Mouse (Mus musculus): ENCODE measurements around the gene Kdm1b.

Gene Kdm1b

DNA sequence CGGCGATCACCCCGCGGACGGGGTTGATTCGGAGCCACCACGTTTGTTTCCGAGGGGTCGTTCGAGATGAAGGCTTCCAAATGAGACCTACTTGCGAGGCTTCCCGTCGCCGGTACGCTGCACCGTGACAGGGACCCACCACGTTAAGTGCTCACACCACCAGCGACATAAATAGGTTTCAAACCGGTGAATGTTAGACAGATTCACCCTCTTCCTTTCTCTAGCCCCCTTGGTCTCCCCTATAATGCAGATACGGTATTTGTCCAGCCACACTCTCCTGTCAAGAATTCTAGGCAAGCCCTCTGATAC lies 63.2 kb downstream of the Kdm1b start:
- no peak for DNase-seq (ENCODE audit: low read depth in 1 of 2, low spot score in 2 of 2)

DNA sequence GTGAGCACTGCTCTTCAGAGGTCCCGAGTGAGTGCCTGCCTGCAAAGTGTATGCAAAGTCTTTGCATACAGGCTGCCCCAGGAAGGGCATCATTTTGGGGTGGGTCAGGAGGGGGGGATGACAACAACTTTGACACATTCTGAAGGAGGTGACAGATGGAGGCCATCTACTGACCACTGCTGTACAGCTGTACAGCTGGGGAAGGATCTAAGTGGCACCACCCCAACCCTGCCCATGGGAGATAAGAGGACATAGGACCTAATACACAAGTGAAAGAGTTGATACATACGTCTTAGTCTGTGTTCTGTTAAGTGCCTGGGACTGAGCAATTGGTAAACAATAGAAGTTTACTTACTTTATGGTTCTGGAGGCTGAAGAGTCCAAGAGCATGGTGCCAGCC lies 65.9 kb downstream of the Kdm1b start:
- no peak for DNase-seq (ENCODE audit: low read depth in 1 of 2, low spot score in 2 of 2)

DNA sequence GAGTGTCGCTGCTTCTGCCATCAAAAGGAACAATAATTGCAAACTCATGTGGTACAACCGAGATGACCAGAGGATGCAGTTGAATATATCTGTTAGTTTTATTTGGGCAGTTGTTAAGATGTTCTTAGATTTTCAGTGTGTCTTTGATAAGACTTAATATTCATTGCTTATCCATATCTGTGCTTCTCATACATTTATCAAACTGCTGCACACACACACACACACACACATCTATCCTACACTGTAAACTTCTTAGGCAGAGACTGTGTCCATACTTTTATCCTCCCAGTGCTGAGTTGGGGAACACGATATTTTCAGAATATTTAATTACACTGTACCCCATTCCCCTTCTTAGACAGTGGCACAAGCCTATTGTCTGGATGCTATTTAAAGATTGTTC lies 67.9 kb downstream of the Kdm1b start:
- DNase-seq (ENCODE audit: low read depth in 1 of 2, low spot score in 2 of 2): no peak

DNA sequence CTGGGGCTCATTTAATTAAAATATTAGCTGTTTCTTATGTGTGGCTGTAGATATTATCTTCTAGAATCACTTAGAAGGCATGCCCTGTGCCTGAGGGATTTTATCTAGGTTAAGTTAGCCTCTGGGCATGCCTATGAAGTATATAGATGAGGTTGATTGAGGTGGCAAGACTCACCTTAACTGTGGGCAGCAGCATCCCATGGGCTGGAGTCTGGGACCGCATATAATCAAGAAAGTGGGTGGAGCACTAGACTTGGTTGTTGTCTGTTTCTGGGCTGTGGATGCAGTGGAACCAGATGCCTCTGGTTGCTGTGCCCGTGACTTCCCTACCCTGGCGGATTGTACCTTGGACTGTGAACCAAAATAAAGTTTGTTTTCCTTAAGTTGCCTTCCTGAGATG lies 68.8 kb downstream of the Kdm1b start:
- DNase-seq (ENCODE audit: low read depth in 1 of 2, low spot score in 2 of 2): no peak

DNA sequence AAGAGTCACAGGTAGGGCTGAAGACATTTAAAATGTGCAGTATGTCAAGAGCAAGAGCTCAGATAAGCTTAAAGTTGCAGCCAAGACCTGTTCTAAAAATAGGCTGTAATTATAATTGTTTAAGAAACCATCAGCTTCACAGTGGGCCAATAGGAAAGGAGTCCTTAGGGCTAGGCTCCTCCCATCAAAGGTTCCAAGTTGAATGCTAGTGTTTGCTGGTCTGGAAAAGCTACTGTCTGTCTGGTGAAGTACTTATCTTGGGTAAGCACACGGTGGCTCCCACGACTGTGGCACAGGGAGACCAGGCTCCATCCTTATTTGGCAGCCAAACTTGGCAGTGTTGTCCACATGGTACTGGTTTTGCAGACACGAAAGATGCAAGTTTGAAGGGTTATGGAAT lies 69.6 kb downstream of the Kdm1b start:
- DNase-seq (ENCODE audit: low read depth in 1 of 2, low spot score in 2 of 2): no peak

DNA sequence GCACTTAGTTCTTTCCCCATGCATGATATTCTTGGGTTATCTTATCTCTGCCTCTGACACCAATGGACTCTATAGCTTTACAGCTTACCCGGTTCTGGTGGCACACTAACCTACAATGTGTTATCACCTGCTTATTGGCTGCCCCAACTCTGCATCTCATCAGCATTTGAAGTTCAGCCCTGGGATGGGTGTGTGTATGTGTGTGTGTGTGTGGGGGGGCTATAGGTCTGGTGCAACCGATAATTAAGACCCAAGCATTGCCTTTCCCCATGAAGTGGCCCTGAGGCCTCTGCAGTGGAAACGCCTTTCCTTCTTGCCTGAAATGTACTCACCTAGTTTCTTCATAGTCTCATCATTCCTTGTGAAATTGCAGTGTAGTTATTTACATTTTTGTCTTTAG lies 72.7 kb downstream of the Kdm1b start:
- DNase-seq (ENCODE audit: low read depth in 1 of 2, low spot score in 2 of 2): no peak

DNA sequence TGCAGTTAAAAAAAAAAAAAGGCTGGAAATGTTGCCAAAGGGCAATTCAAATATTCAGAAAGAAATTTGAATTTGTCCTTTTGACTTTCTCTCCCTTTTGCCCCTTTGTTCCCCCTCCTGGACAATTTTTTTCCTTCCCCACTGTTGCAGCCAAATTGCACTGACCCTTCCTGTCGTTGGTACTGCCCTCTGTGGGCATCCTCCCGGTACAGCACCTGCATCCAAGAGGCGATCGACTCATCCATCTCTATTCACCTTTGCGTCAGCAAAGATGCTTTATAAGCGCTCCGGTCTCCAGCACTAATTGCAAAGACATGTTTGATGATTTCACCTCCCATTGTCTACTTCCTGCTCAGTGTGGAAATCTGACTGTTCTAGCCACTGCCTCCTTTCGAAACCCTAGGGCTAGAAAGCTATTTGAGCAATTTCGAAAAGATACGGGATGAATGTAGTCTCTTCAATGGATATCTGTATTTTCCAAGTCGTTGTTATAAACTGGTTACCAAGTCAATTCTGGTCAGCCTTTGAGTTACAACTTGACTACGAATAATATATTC lies 78.1 kb downstream of the Kdm1b start:
- DNase-seq (ENCODE audit: low read depth in 1 of 2, low spot score in 2 of 2): no peak

DNA sequence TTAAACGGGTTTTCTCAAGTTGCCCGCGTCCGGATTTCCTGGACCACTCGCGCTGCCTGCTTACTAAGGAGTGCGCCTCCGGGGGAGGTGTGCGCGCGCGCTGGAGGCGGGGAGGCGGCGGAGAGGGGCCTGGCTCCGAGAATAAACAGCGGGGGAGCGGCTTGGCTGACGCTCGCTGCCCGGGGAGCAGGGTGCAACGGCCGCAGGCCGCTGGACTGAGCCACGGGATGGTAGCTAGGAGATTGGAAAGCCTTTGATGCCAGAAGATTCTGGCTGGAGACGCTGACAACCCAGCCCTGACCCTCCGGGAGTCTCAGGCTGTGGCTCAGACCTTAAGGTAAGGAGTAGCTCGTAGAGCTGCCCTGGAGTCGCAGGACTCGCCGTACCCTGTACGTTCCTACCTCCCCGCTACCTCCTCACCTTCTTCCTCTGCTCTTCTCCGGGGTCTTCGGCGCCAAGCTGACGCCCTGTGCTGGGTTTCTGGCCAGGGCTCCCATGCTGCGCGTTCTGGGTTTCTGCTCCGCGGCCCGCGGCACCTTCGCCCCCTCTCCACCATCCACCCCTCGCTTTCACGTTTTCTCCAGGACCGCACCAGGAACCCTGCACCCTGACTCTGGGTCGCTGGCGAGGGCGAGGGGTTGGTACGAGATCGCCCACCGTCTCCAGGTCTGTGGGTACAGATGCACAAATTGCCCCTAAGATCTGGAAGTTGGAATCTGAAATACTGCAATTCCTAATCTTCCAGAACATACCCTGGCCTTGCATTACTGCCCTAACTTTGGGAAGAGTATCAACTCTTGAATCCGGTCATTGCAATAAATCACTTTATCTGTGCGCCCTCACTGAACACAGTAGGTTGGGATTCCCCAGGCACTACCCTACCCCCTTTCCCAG lies 79.5 kb downstream of the Kdm1b start, which contains the start of gene Rnf144b:
TSS of gene Rnf144b (plus strand) at position 120 of the 894 bp plus-strand sequence.
- DNase-seq (ENCODE audit: low read depth in 1 of 2, low spot score in 2 of 2): no peak

DNA sequence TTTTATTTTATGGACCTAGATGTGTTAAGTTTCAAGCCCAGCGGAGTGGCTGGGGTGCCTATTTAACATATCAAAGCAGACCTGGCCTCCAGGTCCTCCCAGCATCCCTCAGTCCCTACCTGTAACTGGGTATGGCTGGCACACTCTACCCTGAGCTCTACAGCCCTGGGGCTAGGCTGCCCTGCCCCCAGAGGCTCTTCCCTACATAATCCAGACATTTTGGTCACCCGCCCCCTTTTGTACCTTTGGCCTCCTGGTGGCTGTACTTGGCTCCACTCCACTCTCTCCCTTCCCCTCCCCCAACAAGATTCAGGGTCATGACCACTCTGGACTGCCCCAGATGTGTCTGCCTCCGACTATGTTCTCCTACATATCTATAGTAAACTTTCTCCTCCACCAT lies 81.2 kb downstream of the Kdm1b start:
- no peak for DNase-seq (ENCODE audit: low read depth in 1 of 2, low spot score in 2 of 2)

DNA sequence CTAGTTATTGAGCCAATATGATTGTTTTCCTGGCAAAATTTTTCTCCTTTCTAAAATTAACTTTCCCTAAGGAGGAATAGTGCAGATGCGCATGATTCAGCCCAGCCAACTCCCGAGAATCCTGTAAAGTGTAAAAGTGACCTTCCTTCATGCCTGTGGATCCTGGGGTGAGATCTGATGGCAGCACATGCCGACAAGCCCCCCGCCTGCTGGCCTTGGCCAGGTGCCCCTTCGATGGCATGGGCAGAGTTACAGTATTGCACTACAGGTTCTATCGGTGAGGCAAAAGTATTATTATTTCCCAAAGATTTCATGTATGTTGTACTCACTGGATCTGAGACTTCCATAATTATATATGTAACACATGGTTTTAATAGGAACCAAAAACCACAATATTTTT lies 81.7 kb downstream of the Kdm1b start:
- no peak for DNase-seq (ENCODE audit: low read depth in 1 of 2, low spot score in 2 of 2)

DNA sequence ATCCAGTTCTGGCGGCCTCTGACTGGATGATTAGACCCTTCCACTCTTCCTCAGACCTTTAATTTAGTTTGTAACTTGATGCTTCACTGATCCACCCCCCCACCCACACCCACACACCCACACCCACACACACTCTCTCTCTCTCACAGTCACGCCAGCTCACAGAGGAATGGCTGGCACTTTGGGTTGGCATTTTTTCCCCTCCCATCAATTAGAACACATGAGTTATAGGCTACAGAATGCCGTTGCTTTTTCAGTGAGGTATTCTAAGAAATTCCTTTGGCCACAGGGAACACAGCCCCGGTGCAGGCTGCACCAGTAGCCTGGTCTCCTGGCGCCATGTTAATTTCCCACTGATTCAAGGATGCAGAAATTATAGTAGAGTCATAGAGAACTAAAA lies 82.3 kb downstream of the Kdm1b start:
- no peak for DNase-seq (ENCODE audit: low read depth in 1 of 2, low spot score in 2 of 2)

DNA sequence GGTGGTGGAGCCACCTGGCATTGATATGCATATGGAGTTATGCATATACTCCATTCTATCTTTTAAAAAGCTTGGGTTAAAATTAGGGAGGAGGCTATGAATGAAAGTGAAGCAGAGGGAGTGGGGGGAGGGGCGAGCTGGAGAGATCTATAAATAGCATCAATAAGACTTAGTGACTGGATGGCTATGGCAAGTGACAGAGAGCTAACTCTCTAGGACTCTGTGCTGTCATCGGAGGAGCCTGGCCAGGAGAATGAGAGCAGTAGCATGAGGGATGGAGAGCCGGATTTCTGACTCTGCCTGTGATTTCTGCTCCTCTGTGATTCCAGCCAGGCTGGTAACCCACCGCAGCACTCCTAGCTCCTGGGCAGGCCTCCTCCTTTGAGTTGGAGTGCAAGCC lies 85.8 kb downstream of the Kdm1b start:
- DNase-seq (ENCODE audit: low read depth in 1 of 2, low spot score in 2 of 2): no peak

DNA sequence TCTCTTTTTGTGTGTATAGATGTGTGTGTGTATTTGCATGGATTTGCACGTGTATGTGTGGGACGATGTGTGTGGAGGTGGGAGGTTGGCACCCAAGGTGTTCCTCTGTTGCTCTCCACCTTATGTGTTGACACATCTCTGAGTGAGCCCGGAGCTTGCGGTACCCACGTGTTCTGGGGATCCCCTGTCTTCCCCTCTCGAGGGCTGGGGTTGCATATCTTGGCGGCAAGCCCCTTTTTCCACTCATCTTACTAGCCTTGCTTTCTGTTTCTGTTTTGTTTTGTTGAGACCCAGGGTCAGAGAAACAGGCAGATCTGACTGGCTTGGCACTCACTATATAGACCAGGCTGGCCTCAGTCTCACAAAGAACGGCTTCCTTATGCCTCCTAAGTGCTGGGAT lies 89.8 kb downstream of the Kdm1b start:
- no peak for DNase-seq (ENCODE audit: low read depth in 1 of 2, low spot score in 2 of 2)

DNA sequence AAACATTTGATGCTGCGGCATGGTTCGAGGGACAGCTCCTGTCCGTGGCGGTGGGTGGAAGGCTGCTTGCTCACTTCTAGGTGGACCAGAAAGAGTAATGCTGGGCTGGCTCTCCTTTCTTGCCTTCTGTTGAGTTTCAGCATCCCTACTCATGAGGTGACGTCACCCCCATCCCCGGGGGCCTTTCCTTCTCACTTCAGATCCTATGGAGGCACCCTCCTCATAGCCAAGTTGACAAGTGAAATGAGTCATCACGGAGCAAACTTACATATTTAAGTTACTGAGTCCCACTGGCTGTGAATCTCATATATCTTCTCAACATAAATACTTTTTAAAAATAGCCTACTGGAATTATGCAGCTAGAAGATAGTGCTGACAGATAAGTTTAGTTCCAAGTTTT lies 91.5 kb downstream of the Kdm1b start:
- DNase-seq (ENCODE audit: low read depth in 1 of 2, low spot score in 2 of 2): no peak
